Mouse (Mus musculus) forebrain, embryonic 14.5 days (tissue): Measurements from ENCODE around the gene Rcan1. TPM values are rescaled to one million over a fixed set of nuclear protein-coding genes. Genes with fewer than 3 reads are reported as not detected.
"Not testable (repeated sequence)": the region's sequence is repeated elsewhere in the genome, so short reads cannot be mapped to it uniquely, and the experiment has no call there.

ENCODE experiments used
- ATAC-seq: fragments of 200-750 bp; cut with Nextera tagmentation; 2 replicates; pipeline ENCODE4 v1.8.0; 2017; ENCODE audit warnings: mild to moderate bottlenecking, moderate library complexity
- DNase-seq: peaks from one replicate; pipeline ENCODE4 v3.0.0-alpha.2; 2015; ENCODE audit warnings: low spot score
- H3K27ac ChIP-seq: fragments of 300-500 bp; sonication (generic); 2 replicates; pipeline ENCODE4 v1.5.1; 2014; ENCODE audit warnings: low read depth, mild to moderate bottlenecking, control low read depth, low read length, moderate library complexity
- H3K27me3 ChIP-seq: fragments of 300-500 bp; sonication (generic); replicated peaks from 2 replicates; pipeline ENCODE4 v1.6.1; 2014; ENCODE audit warnings: low read length, control low read depth, mixed read lengths; ENCODE audit not compliant: control insufficient read depth, insufficient read depth
- H3K36me3 ChIP-seq: fragments of 300-500 bp; sonication (generic); 2 replicates; pipeline ENCODE4 v1.6.1; 2014; ENCODE audit warnings: low read length, control low read depth; ENCODE audit not compliant: control insufficient read depth, insufficient read depth
- H3K4me1 ChIP-seq: fragments of 300-500 bp; sonication (generic); 2 replicates; pipeline ENCODE4 v1.6.1; 2014; ENCODE audit warnings: antibody characterized with exemption, low read length, control low read depth; ENCODE audit not compliant: control insufficient read depth, insufficient read depth
- H3K4me2 ChIP-seq: fragments of 300-500 bp; sonication (generic); 2 replicates; pipeline ENCODE4 v1.6.1; 2014; ENCODE audit warnings: mild to moderate bottlenecking, control low read depth, low read length
- H3K4me3 ChIP-seq: fragments of 300-500 bp; sonication (generic); 2 replicates; pipeline ENCODE4 v1.5.1; 2014; ENCODE audit warnings: low read depth, low read length, control low read depth
- H3K9ac ChIP-seq: fragments of 300-500 bp; sonication (generic); 2 replicates; pipeline ENCODE4 v1.6.1; 2014; ENCODE audit warnings: mild to moderate bottlenecking, low read length, control low read depth, moderate library complexity
- H3K9me3 ChIP-seq: fragments of 300-500 bp; sonication (generic); replicated peaks from 2 replicates; pipeline ENCODE4 v1.6.1; 2016; ENCODE audit warnings: low read length, control low read depth, mixed read lengths; ENCODE audit not compliant: control insufficient read depth
- WGBS: fragments of 180-500 bp; shearing (Covaris S2); extraction: QIAGEN DNeasy Blood & Tissue Kit; methylation state at CpG from one replicate; pipeline ENCODE4 v1.1.7; 2014; 5-methylcytosine and 5-hydroxymethylcytosine counted together
- polyA plus RNA-seq: library from polyadenylated mRNA; unstranded; fragments of >200 nt; fragmentation: Nextera tagmentation; extraction: Ambion mirVana; gene quantifications from 2 replicates; pipeline ENCODE4 v1.2.1, GENCODE M21; 2014

Gene Rcan1
- 46.3 and 49.0 TPM in 2 replicates for polyA plus RNA-seq

DNA sequence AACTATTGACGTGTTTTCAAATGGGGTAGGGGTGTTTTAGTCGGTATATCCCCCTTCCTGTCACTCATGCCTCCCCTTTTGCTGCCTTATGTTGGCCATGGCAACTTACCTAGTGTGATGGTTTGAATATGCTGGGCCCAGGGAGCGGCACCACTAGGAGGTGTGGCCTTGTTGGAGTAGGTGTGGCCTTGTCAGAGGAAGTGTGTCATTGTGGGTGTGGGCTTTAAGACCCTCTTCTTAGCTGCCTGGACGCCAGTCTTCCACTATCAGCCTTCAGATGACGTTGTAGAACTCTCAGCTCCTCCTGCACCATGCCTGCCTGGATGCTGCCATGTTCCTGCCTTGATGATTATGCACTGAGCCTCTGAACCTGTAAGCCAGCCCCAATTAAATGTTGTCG lies at the start of gene Rcan1:
TSS of gene Rcan1 (minus strand) at position 162 of the 400 bp plus-strand sequence.
- H3K9ac ChIP-seq: no peak within 1 kb of the TSS
- H3K4me3 ChIP-seq: no peak within 1 kb of the TSS
- H3K9me3 ChIP-seq: no peaks in the 10 kb centered on the region
- H3K27ac ChIP-seq: no peak within 1 kb of the TSS
- ATAC-seq: no peak
- H3K4me2 ChIP-seq: no peak within 1 kb of the TSS
- no peaks in the 10 kb centered on the region for H3K36me3 ChIP-seq
- DNase-seq: no peak
- no peaks in the 10 kb centered on the region for H3K4me1 ChIP-seq
- H3K27me3 ChIP-seq: no peaks in the 10 kb centered on the region
- WGBS: 74% methylated on average over 6 of the region's 6 CpGs

DNA sequence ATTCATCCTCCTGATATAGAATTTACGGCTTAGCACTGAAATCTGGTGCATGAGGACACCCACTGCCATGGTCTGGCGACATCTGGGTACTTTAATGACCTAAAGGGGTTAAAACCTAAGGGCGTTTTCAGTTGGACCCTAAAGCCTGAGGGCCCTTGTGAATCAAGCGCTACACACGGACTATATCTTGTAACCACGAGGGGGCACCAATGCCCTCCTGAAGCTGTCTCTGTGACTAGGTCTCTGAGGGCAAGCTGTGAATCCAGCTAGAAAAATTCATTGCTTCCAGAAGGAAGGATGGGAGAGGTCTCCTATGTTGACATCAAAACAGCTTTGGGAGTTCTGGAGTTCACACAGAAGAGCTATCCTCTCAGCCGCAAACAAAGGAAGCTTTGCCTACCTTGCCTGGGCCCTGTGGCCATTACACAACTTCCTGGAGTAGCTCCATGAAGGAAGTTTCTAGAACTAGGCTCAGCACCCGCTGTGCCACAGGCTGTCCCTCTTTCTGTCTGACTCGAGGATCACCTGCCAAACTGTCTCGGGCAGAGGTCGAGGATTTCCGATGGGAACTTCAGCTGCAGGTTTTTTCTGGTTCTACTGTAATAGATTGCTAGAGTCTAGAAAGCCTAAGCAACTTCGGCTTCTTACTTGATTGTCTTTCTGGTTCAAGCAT lies 49.3 kb upstream of the Rcan1 start:
- Histone ChIP-seq H3K4me2 (no peak overlapping the region), H3K36me3 (no peaks in the 10 kb centered on the region), H3K4me1 (no peaks in the 10 kb centered on the region), H3K4me3 (no peak overlapping the region), H3K9ac (no peak overlapping the region), H3K27ac (no peak overlapping the region), H3K27me3 (no peaks in the 10 kb centered on the region), H3K9me3 (no peaks in the 10 kb centered on the region)
- WGBS: 53% methylated on average over 13 of the region's 13 CpGs
- DNase-seq: peak; percentile 77
- no peak for ATAC-seq

DNA sequence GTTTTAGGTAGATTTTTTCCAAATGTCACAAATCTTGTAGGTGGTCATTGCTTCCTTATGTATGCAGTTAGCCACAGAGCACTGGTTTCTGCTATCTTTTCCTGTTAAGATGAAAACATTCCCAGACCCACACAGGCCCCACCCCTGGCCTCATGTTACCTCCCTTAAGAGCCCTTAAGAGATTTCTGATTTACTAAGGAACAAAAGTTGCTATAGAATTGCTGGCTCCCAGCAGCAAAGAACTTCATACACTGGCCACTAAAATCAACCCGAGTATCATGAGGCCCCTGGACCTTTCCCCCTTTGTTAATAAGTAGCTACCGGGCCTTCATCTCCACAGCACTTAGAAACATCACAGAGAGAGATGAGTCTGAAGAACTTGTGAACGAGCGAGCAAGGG lies 48.1 kb upstream of the Rcan1 start:
- ATAC-seq (no peak), DNase-seq (no peak)
- Histone ChIP-seq H3K9ac (no peak overlapping the region), H3K9me3 (no peaks in the 10 kb centered on the region), H3K4me3 (no peak overlapping the region), H3K4me1 (no peaks in the 10 kb centered on the region), H3K4me2 (no peak overlapping the region), H3K27me3 (no peaks in the 10 kb centered on the region), H3K27ac (no peak overlapping the region), H3K36me3 (no peaks in the 10 kb centered on the region)
- WGBS: 52% methylated on average over 4 of the region's 4 CpGs

DNA sequence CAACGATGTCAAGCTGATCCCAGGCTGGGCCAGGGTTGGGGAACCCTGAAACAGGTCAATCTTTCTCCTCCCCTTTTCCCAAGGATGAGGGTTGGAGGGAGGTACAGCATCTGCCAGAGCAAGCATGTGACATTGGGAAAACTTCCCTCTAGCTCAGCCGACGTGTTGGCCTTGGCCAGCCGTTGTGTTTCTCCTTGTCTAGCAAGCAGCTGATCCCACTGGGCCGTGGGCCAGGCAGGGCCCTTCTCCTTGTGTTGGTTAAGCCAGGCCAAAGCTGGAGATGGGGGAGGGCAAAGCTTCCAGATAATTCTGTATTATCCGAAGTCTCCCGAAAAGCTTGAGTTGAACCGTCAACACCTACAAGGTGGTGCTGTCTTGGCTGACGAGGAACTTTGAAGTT lies 45.5 kb upstream of the Rcan1 start:
- no peak overlapping the region for H3K9ac ChIP-seq
- H3K4me2 ChIP-seq: no peak overlapping the region
- 0 out of 2 replicates have a peak, but pooled peaks cover 4% of the 10 kb centered on the region for H3K4me1 ChIP-seq
- DNase-seq (peak; percentile 29), ATAC-seq (no peak)
- H3K27ac ChIP-seq: no peak overlapping the region
- no peaks in the 10 kb centered on the region for H3K9me3 ChIP-seq
- no peak overlapping the region for H3K4me3 ChIP-seq
- H3K36me3 ChIP-seq: no peaks in the 10 kb centered on the region
- no peaks in the 10 kb centered on the region for H3K27me3 ChIP-seq
- 83% methylated on average over 9 of the region's 9 CpGs for WGBS

DNA sequence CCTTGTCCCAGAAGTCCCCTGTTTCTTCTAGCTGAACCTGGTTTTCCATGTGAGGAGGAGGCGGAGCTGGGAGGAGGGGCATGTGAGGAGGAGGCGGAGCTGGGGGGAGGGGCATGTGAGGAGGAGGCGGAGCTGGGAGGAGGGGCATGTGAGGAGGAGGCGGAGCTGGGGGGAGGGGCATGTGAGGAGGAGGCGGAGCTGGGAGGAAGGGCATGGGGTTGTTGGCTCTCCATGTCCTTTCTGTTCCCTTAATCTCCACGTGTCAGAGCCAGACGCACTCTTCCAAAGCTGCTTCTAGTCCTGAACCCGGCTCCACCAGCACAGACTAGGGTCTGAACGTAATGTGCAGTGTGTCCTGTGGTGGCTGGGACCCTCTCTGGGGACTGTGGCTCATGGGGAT lies 44.2 kb upstream of the Rcan1 start:
- H3K27me3 ChIP-seq, H3K36me3 ChIP-seq, DNase-seq, H3K4me1 ChIP-seq, H3K4me3 ChIP-seq, H3K4me2 ChIP-seq, H3K9me3 ChIP-seq, H3K27ac ChIP-seq, H3K9ac ChIP-seq, ATAC-seq: not testable (repeated sequence)
- 78% methylated on average over 9 of the region's 9 CpGs for WGBS

DNA sequence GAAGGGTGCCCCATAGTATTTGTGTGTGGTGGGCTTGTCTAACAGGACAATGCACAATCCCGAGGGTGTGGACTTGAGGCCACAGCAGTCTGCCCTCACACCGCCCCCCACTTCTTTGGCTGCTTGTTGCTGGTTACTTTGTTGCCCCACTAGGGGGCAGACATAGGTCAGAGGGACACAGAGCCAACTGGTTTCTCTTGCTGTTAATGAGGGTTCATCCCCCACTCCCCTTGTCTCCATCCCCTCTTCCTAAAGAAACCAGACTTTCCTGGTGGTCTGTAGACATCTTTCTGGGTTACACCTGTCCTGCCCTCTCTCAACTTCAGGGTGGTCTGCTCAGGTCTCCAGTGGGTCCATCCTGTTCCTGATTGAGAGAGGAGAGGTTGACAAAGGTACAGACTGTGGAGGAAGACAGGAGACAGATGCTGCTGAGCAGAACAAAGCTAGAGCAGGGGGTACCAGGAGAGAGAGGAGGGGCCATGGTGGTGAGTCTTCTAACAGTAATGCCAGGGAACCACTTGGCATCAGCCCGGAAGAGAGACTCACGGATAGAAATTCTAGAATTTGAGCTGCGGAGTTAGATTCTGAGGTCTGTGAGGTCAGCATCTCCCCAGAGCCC lies 41.2 kb upstream of the Rcan1 start:
- Histone ChIP-seq H3K36me3 (no peaks in the 10 kb centered on the region), H3K4me1 (peaks cover 8% of the 10 kb centered on the region; the same call in 1 of the 2 replicates), H3K4me2 (no peak overlapping the region), H3K27ac (peak overlapping the region; percentile 68), H3K27me3 (no peaks in the 10 kb centered on the region), H3K9ac (no peak overlapping the region), H3K9me3 (no peaks in the 10 kb centered on the region), H3K4me3 (no peak overlapping the region)
- ATAC-seq: peak; percentile 64
- peak; percentile 70 for DNase-seq
- WGBS: 48% methylated on average over 5 of the region's 5 CpGs

DNA sequence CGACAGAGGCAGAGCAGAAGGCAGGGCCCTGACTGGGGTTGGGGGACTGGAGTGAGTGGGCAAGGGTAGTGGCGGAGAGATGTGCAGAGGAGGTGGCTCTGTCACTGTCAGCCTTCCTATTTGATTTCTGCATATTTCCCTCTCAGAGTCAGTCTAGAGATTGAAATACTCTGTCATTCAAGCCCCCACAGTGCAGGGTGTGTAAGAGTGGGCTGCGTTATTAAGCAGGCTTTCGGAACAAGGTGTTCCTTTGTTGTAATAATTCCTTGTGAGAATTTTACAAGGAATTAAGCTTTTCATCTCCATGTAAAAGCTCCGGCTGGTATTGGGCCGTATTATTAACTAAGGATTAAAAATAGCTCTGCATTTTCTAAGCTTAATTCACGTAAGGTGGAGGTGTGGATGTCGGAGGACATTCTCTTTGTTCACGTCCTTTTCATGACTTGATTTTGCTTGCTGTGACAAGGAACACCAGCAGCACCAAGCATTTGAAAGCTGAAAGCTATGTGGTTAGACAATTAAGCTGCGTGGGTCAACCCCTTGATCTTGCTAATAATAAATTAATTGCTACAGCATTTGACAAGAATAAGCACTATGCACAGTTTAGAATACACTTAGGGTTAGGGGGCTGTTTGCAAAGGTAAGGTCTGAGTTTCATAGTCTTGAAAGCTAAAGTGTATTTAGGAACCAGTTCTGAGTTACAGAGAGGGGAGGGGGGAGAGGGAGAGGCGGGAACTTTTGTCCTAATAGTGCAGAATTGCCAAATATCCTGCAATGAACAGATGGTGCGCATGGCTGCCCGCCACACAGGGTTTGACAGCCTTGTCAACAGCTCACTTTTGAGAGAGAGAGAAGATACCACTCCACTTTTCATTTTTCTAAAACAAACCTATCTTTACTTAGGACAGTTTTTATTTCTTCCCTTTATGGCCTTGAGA lies 40.4 kb upstream of the Rcan1 start:
- Histone ChIP-seq H3K9me3 (no peaks in the 10 kb centered on the region), H3K27me3 (no peaks in the 10 kb centered on the region), H3K4me1 (peaks cover 8% of the 10 kb centered on the region; the same call in 1 of the 2 replicates), H3K36me3 (no peaks in the 10 kb centered on the region), H3K4me3 (no peak overlapping the region), H3K4me2 (no peak overlapping the region), H3K9ac (no peak overlapping the region), H3K27ac (peak overlapping the region; percentile 68)
- 16% methylated on average over 13 of the region's 13 CpGs for WGBS
- DNase-seq: peak; percentile 88
- ATAC-seq: peak; percentile 84

DNA sequence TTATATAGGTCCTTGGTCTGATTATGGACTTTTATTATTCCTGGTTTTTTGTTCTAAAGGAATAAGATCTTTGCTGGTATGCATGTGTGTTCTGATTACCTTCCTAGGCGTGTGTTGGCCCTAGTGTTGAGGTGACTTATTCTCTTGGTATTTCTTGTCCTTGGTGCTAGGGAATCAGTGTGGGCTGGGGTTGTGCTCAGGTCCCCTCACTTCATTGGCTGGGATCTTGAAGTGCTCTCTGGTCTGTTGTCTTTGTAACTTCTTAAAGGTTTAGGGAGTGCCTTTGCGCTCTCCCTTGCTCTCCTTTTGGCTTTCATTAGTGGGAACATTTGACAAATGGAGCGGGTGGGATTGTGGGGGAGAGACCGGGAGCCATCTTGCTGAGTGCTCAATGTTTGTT lies 36.9 kb upstream of the Rcan1 start:
- no peaks in the 10 kb centered on the region for H3K36me3 ChIP-seq
- no peak overlapping the region for H3K4me3 ChIP-seq
- 90% methylated on average over 4 of the region's 4 CpGs for WGBS
- ATAC-seq: no peak
- no peak overlapping the region for H3K4me2 ChIP-seq
- H3K27ac ChIP-seq: no peak overlapping the region
- DNase-seq: no peak
- no peak overlapping the region for H3K9ac ChIP-seq
- H3K9me3 ChIP-seq: no peaks in the 10 kb centered on the region
- peaks cover 8% of the 10 kb centered on the region; the same call in 1 of the 2 replicates for H3K4me1 ChIP-seq
- H3K27me3 ChIP-seq: no peaks in the 10 kb centered on the region
